Mouse (Mus musculus) liver, adult 2 months (tissue): ENCODE results near the gene Sv2c. TPM values are rescaled to one million over a fixed set of nuclear protein-coding genes. Genes with fewer than 3 reads are reported as not detected.

ENCODE experiments used
- DNase-seq: peaks from one replicate; pipeline ENCODE4 v3.0.0-alpha.2; 2011; ENCODE audit warnings: low read depth, low spot score; ENCODE audit errors: extremely low read depth
- H3K27ac ChIP-seq: fragments of 200-500 bp; replicated peaks from 2 replicates; pipeline ENCODE4 v1.5.1; 2012; ENCODE audit warnings: low read depth, mild to moderate bottlenecking, control low read depth, inconsistent platforms, low read length; ENCODE audit not compliant: insufficient read depth
- H3K27me3 ChIP-seq: fragments of 200-500 bp; 2 replicates; pipeline ENCODE4 v1.6.1; 2012; ENCODE audit warnings: mild to moderate bottlenecking, moderate library complexity, low read length, inconsistent platforms; ENCODE audit not compliant: control insufficient read depth, insufficient read depth
- H3K36me3 ChIP-seq: fragments of 200-500 bp; 2 replicates; pipeline ENCODE4 v1.6.1; 2012; ENCODE audit warnings: low read length, inconsistent platforms; ENCODE audit not compliant: control insufficient read depth, insufficient read depth
- H3K4me1 ChIP-seq: fragments of 200-500 bp; 2 replicates; pipeline ENCODE4 v1.6.1; 2011; ENCODE audit warnings: low read length; ENCODE audit not compliant: control insufficient read depth, insufficient read depth
- H3K4me3 ChIP-seq: fragments of 200-500 bp; 2 replicates; pipeline ENCODE4 v1.5.1; 2011; ENCODE audit warnings: low read depth, mild to moderate bottlenecking, control low read depth, low read length, moderate library complexity; ENCODE audit not compliant: insufficient read depth
- H3K79me2 ChIP-seq: fragments of 200-500 bp; 2 replicates; pipeline ENCODE4 v1.6.1; 2012; ENCODE audit warnings: inconsistent platforms, mild to moderate bottlenecking, low read length, moderate library complexity; ENCODE audit not compliant: control insufficient read depth, insufficient read depth
- H3K9ac ChIP-seq: fragments of 200-500 bp; 2 replicates; pipeline ENCODE4 v1.6.1; 2012; ENCODE audit warnings: low read depth, mild to moderate bottlenecking, control low read depth, inconsistent platforms, low read length
- CTCF ChIP-seq: fragments of 200-500 bp; IDR thresholded peaks from 2 replicates; pipeline ENCODE4 v1.5.1; 2011; ENCODE audit warnings: low read depth, low read length, control low read depth
- POLR2A ChIP-seq: fragments of 200-500 bp; IDR thresholded peaks from 2 replicates; pipeline ENCODE4 v1.6.1; 2011; ENCODE audit warnings: low read length, control low read depth; ENCODE audit not compliant: insufficient read depth; ENCODE audit errors: extremely low read depth
- WGBS: fragments of 180-500 bp; shearing (Covaris S2); methylation state at CpG from one replicate; pipeline ENCODE4 v1.1.7; 2018; 5-methylcytosine and 5-hydroxymethylcytosine counted together
- polyA plus RNA-seq: library from polyadenylated mRNA; depleted of rRNA; stranded (reverse); fragments of >200 nt; gene quantifications from 2 replicates; pipeline ENCODE4 v1.2.3, GENCODE M21; 2012
- total RNA-seq: library from RNA; depleted of rRNA; stranded (reverse); fragments of >200 nt; gene quantifications from 2 replicates; pipeline ENCODE4 v1.2.3, GENCODE M21; 2014

Gene Sv2c
- total and polyA plus RNA-seq, 2 experiments: 0.09 to 0.13 TPM

GRCm38 (mm10) chr13:95964226-95964625 lies 168.2 kb downstream of the Sv2c start:
- 89% methylated on average over 8 of the region's 8 CpGs for WGBS
- DNase-seq: no peak
- H3K9ac ChIP-seq: no peak overlapping the region
- H3K79me2 ChIP-seq: no peaks in the 10 kb centered on the region
- H3K27ac ChIP-seq: no peak overlapping the region
- TF ChIP-seq CTCF: no peak
- TF ChIP-seq POLR2A: no peak
- H3K4me1 ChIP-seq: no peaks in the 10 kb centered on the region
- no peak overlapping the region for H3K4me3 ChIP-seq
- H3K36me3 ChIP-seq: no peaks in the 10 kb centered on the region
- H3K27me3 ChIP-seq: no peaks in the 10 kb centered on the region

- Histone ChIP-seq H3K9ac (no peak overlapping the region), H3K79me2 (no peaks in the 10 kb centered on the region), H3K27ac (no peak overlapping the region), H3K36me3 (no peaks in the 10 kb centered on the region), H3K27me3 (no peaks in the 10 kb centered on the region), H3K4me3 (no peak overlapping the region), H3K4me1 (no peaks in the 10 kb centered on the region)
- no peak for TF ChIP-seq POLR2A
- no peak for DNase-seq
- WGBS: 77% methylated on average over 1 of the region's 1 CpGs
These were observed 168.7 kb downstream of the Sv2c start for GRCm38 (mm10) chr13:95963671-95964070.

- H3K36me3 ChIP-seq: no peaks in the 10 kb centered on the region
- no peak overlapping the region for H3K9ac ChIP-seq
- DNase-seq: no peak
- 37% methylated on average over 7 of the region's 7 CpGs for WGBS
- no peaks in the 10 kb centered on the region for H3K4me1 ChIP-seq
- H3K4me3 ChIP-seq: no peak overlapping the region
- TF ChIP-seq POLR2A (no peak), CTCF (no peak)
- H3K79me2 ChIP-seq: no peaks in the 10 kb centered on the region
- H3K27me3 ChIP-seq: no peaks in the 10 kb centered on the region
- no peak overlapping the region for H3K27ac ChIP-seq
These were observed 170.5 kb downstream of the Sv2c start for GRCm38 (mm10) chr13:95961905-95962304.

GRCm38 (mm10) chr13:95961191-95961791 lies 171.1 kb downstream of the Sv2c start:
- Histone ChIP-seq H3K4me1 (no peaks in the 10 kb centered on the region), H3K27ac (no peak overlapping the region), H3K36me3 (no peaks in the 10 kb centered on the region), H3K27me3 (no peaks in the 10 kb centered on the region), H3K4me3 (peak overlapping the region; percentile 52), H3K9ac (peak overlapping the region; percentile 17; the same call in 1 of the 2 replicates), H3K79me2 (no peaks in the 10 kb centered on the region)
- DNase-seq: no peak
- no peak for TF ChIP-seq POLR2A
- TF ChIP-seq CTCF: no peak
- WGBS: 27% methylated on average over 29 of the region's 29 CpGs

GRCm38 (mm10) chr13:95960477-95961185 lies 171.7 kb downstream of the Sv2c start:
- peak; percentile 25 for DNase-seq
- no peaks in the 10 kb centered on the region for H3K27me3 ChIP-seq
- TF ChIP-seq CTCF: no peak
- TF ChIP-seq POLR2A: no peak
- H3K4me3 ChIP-seq: peak overlapping the region; percentile 52
- no peaks in the 10 kb centered on the region for H3K4me1 ChIP-seq
- peak overlapping the region; percentile 17 for H3K9ac ChIP-seq
- H3K79me2 ChIP-seq: no peaks in the 10 kb centered on the region
- H3K36me3 ChIP-seq: no peaks in the 10 kb centered on the region
- 10% methylated on average over 10 of the region's 10 CpGs for WGBS
- H3K27ac ChIP-seq: no peak overlapping the region
